Mouse (Mus musculus) cortical plate, adult 2 months (tissue): ENCODE results near the gene Ppp1r1c.

Experiments used
- CTCF ChIP-seq: fragments of 200-500 bp; IDR thresholded peaks from 2 replicates; pipeline ENCODE4 v1.5.1; 2011; ENCODE audit warnings: mild to moderate bottlenecking, control low read depth, low read length; ENCODE audit not compliant: insufficient read depth; ENCODE audit errors: extremely low read depth
- POLR2A ChIP-seq: fragments of 200-500 bp; IDR thresholded peaks from 2 replicates; pipeline ENCODE4 v1.6.1; 2011; ENCODE audit warnings: mild to moderate bottlenecking, low read length, control low read depth; ENCODE audit not compliant: insufficient read depth; ENCODE audit errors: extremely low read depth

DNA sequence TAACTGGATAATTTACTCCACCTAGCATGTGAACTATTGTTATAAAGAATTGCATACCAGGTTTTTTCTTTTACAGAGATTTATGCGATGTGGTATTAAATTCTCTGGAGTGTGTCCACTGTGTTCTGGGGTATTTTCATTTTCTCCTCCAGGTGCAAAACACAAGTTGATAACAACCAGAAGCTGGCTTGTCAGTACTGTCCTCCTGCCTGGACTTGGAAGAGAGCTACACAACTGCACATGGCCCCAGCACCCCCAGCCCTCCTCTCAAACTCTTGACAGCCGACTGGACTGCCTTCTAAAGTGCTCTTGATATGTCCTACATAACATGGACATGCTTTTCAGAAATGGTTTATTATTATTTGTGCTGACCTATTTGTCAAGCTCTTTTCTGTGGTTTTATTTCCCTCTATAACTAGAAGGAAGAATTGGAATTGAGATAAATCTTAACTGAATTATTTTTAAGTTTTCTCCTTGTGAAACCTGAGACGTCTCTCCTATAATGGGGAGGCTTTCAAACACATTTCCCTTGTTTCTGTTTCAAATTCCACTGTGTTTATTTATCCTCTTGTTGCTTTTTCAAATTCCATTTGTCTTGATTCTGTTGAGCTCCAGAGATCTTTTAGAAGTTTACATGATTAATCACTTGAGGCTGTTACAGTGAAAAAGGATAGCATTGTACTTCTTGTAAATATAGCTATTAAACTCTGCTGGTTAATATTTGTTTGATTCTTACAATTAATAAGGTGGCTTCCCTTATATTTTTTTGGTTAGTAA is 108.3 kb downstream of the Ppp1r1c start:
- TF ChIP-seq POLR2A = no peak
- no peak for TF ChIP-seq CTCF
